Mouse (Mus musculus): ENCODE results near the gene Atf6b.

DNA sequence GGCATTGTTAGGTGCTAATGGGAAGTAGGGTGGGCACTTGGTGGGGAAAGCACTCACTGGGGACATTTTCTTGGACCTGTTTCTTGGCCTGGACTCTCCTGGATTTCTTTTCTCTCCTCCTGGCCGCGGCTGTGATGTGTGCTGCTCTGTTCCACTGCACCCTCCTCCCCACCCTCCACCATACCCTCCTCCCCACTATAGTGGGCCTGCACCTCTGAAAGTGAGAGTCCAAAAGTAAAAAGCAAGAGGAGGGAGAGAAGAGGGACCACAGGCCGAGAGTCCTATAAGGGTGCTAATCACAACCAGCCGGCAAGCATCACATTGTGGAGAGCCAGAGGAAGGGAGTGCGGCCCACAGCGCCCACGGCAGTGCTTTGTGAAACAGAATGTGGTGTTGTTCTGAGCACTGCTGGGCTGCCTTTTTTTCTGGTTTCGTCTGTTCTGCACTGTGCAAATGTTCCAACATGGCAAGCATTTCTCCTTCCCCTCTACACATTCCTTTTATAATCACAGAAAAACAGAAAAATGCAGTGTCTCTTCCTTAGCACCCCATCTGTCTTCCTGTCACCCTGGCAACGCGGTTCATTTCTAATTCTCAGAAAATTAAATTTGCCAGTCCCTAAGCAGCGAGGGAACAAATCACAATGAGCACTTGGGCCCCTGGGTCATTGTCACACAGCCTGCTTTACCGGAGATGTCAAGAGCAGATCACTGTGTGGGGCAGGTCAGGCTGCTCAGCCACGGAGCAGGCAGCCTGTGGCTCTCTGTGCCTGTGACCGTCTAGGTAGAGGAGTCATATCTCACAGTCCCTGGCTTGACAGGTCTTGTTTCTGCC, 52.8 kb downstream of the Atf6b start:
- TF ChIP-seq CTCF (IDR thresholded peaks at IDR 0.05; ENCODE audit: control insufficient read depth, insufficient read depth, insufficient replicate concordance, low read depth, low read length) (no peak), POLR2A (IDR thresholded peaks at IDR 0.05; ENCODE audit: control insufficient read depth, low read depth, low read length) (no peak)
